25 mouse cellular contexts compared by ENCODE assay signal in genomic region chr3:59160465-59160864, GRCm38 (mm10). TPM values are rescaled to one million over a fixed set of nuclear protein-coding genes. Genes with fewer than 3 reads are reported as not detected.
DNase-seq lines count a peak whose midpoint lies in the region; ATAC-seq and TF ChIP-seq lines count a peak whose summit lies in the region.
"Had no signal": no experiment of that assay in that cellular context is flagged by ENCODE, and none has a peak within 500 bp of the region (broad histone marks: within the 10 kb centered on the region; RNA-seq: fewer than 3 reads in every experiment).

No protein-coding gene starts in this region.

- ATAC-seq in lung, embryonic 15.5 days (ENCODE audit: borderline replicate concordance, extremely low read depth, low FRiP score, low TSS enrichment): no peak
- ATAC-seq in granulocyte monocyte progenitor cell, adult 5-6 weeks (replicated peaks; ENCODE audit: poor library complexity, severe bottlenecking): peak; percentile 59
- ATAC-seq: activated CD4-positive, CD25-positive, alpha-beta regulatory T cell, adult 4 months; forebrain, embryonic 13.5 days; forebrain, embryonic 15.5 days; forebrain, postnatal 0 days; Patski had no signal

- H3K27ac ChIP-seq in lung, embryonic 15.5 days: peak overlapping the region; percentile 13; the same call in 1 of the 2 replicates
- H3K27ac ChIP-seq: embryonic facial prominence, embryonic 10.5 days; embryonic facial prominence, embryonic 12.5 days; forebrain, embryonic 13.5 days; forebrain, embryonic 15.5 days had no signal

- WGBS in lung, embryonic 15.5 days: 59% methylated on average over 1 of the region's 1 CpGs
- WGBS in lung, adult 2 months: 69% methylated on average over 1 of the region's 1 CpGs

- no peak for DNase-seq in lung, adult 2 months
- no peak for DNase-seq in kidney, postnatal 14 days
- no peak for DNase-seq in embryo, embryonic 9.5 days (ENCODE audit: extremely low spot score)
- DNase-seq: adrenal gland, adult 8-10 months; adrenal gland, postnatal 14 days; adrenal gland, postnatal 36 days; cerebellum, adult 11-12 months; cerebellum, adult 2 months; cerebellum, adult 9-10 months; cerebellum, postnatal 10 days; cerebellum, postnatal 25 days; embryo, embryonic 11 days; forebrain, postnatal 0 days had no signal

- H3K4me3 ChIP-seq in lung, embryonic 15.5 days: no peak overlapping the region
- H3K4me3 ChIP-seq in lung, adult 2 months (replicated peaks; ENCODE audit: extremely low read depth, low read depth, low read length): no peak overlapping the region
- H3K4me3 ChIP-seq: embryonic facial prominence, embryonic 10.5 days; embryonic facial prominence, embryonic 12.5 days; forebrain, embryonic 13.5 days; forebrain, embryonic 15.5 days had no signal

- H3K36me3 ChIP-seq in lung, embryonic 15.5 days: no peaks in the 10 kb centered on the region
- H3K36me3 ChIP-seq: embryonic facial prominence, embryonic 10.5 days; embryonic facial prominence, embryonic 12.5 days; forebrain, embryonic 15.5 days had no signal

- no peak for TF ChIP-seq POLR2A in lung, adult 2 months (IDR thresholded peaks at IDR 0.05; ENCODE audit: borderline replicate concordance, extremely low read depth, low read depth, low read length)

- H3K4me2 ChIP-seq in lung, embryonic 15.5 days: no peak overlapping the region
- H3K4me2 ChIP-seq: embryonic facial prominence, embryonic 12.5 days; forebrain, embryonic 13.5 days; forebrain, embryonic 15.5 days had no signal

- H3K27me3 ChIP-seq in lung, embryonic 15.5 days: no peaks in the 10 kb centered on the region
- H3K27me3 ChIP-seq: embryonic facial prominence, embryonic 12.5 days; forebrain, embryonic 13.5 days; forebrain, embryonic 15.5 days; Patski had no signal

- no peaks in the 10 kb centered on the region for H3K4me1 ChIP-seq in lung, embryonic 15.5 days
- H3K4me1 ChIP-seq in lung, adult 2 months (ENCODE audit: control insufficient read depth, insufficient read depth, low read length): no peaks in the 10 kb centered on the region
- H3K4me1 ChIP-seq: embryonic facial prominence, embryonic 10.5 days; embryonic facial prominence, embryonic 12.5 days; forebrain, embryonic 13.5 days; forebrain, embryonic 15.5 days had no signal

- TF ChIP-seq CTCF in lung, adult 2 months (IDR thresholded peaks at IDR 0.05; ENCODE audit: insufficient read depth, low read length): no peak

- H3K9me3 ChIP-seq in lung, embryonic 15.5 days: no peaks in the 10 kb centered on the region
- H3K9me3 ChIP-seq: embryonic facial prominence, embryonic 10.5 days; embryonic facial prominence, embryonic 12.5 days; forebrain, embryonic 13.5 days; forebrain, embryonic 15.5 days had no signal

- H3K9ac ChIP-seq in lung, embryonic 15.5 days: no peak overlapping the region
- H3K9ac ChIP-seq: embryonic facial prominence, embryonic 12.5 days; forebrain, embryonic 13.5 days; forebrain, embryonic 15.5 days; forebrain, postnatal 0 days had no signal

RNA-seq across cellular contexts. Expression of gene P2ry14, which starts 7.0 kb away (rescaled TPM):
- 19.1 and 24.7 TPM in 2 replicates for polyA plus RNA-seq in lung, embryonic 15.5 days (2015; fragmentation: Nextera tagmentation; extraction: Ambion mirVana)
- polyA plus RNA-seq in lung, adult 2 months (2012; rRNA removed): 4.6 and 8.0 TPM in 2 replicates
- 7.4 and 8.6 TPM in 2 replicates for total RNA-seq in granulocyte monocyte progenitor cell, adult 5-6 weeks (2014; fragmentation: Nextera tagmentation)
- total RNA-seq in granulocyte monocyte progenitor cell, adult 5-6 weeks (2017): 3.6 and 6.3 TPM in 2 replicates
- polyA plus RNA-seq: C2C12 had no signal

RNA-seq across cellular contexts. Expression of gene Gpr87, which starts 34.4 kb away (rescaled TPM):
- polyA plus RNA-seq in lung, embryonic 15.5 days (2015; fragmentation: Nextera tagmentation; extraction: Ambion mirVana): 0.21 and 0.29 TPM in 2 replicates
- 5.2 TPM in 1 of 2 replicates, not detected in the other for polyA plus RNA-seq in lung, adult 2 months (2012; rRNA removed)
- not detected in 2 replicates for total RNA-seq in granulocyte monocyte progenitor cell, adult 5-6 weeks (2014; fragmentation: Nextera tagmentation)
- not detected in 2 replicates for total RNA-seq in granulocyte monocyte progenitor cell, adult 5-6 weeks (2017)
- total RNA-seq: adrenal gland, adult 18-20 months; adrenal gland, adult 8-10 months; adrenal gland, postnatal 14 days; adrenal gland, postnatal 36 days; forebrain, postnatal 0 days had no signal
- polyA plus RNA-seq: activated CD4-positive, CD25-positive, alpha-beta regulatory T cell, adult 4 months; C2C12; cerebellum, adult 2 months; forebrain, embryonic 11.5 days; forebrain, postnatal 0 days; Patski had no signal

RNA-seq across cellular contexts. Expression of gene P2ry13, which starts 50.2 kb away (rescaled TPM):
- 1.4 and 1.6 TPM in 2 replicates for polyA plus RNA-seq in lung, embryonic 15.5 days (2015; fragmentation: Nextera tagmentation; extraction: Ambion mirVana)
- 3.0 TPM in 2 replicates for polyA plus RNA-seq in lung, adult 2 months (2012; rRNA removed)
- 0.30 and 0.47 TPM in 2 replicates for total RNA-seq in granulocyte monocyte progenitor cell, adult 5-6 weeks (2014; fragmentation: Nextera tagmentation)
- 0.05 TPM in 1 of 2 replicates, not detected in the other for total RNA-seq in granulocyte monocyte progenitor cell, adult 5-6 weeks (2017)
- total RNA-seq: ES-E14 had no signal
- polyA plus RNA-seq: C2C12, Patski had no signal

RNA-seq across cellular contexts. Expression of gene Gpr171, which starts 58.8 kb away (rescaled TPM):
- polyA plus RNA-seq in lung, embryonic 15.5 days (2015; fragmentation: Nextera tagmentation; extraction: Ambion mirVana): 0.92 and 1.3 TPM in 2 replicates
- polyA plus RNA-seq in lung, adult 2 months (2012; rRNA removed): 0.86 and 0.90 TPM in 2 replicates
- 17.4 and 20.6 TPM in 2 replicates for total RNA-seq in granulocyte monocyte progenitor cell, adult 5-6 weeks (2014; fragmentation: Nextera tagmentation)
- 24.2 and 29.3 TPM in 2 replicates for total RNA-seq in granulocyte monocyte progenitor cell, adult 5-6 weeks (2017)
- total RNA-seq: forebrain, postnatal 0 days had no signal
- polyA plus RNA-seq: C2C12; cerebellum, adult 2 months; Patski had no signal
